Mouse (Mus musculus) neural tube, embryonic 13.5 days (tissue): ENCODE results near the gene Tubb4a. TPM values are rescaled to one million over a fixed set of nuclear protein-coding genes. Genes with fewer than 3 reads are reported as not detected.

Source experiments
- ATAC-seq: fragments of 200-750 bp; cut with Nextera tagmentation; 2 replicates; pipeline ENCODE4 v1.8.0; 2017; ENCODE audit warnings: low read depth, mild to moderate bottlenecking, moderate TSS enrichment, moderate library complexity
- H3K27ac ChIP-seq: fragments of 300-500 bp; sonication (generic); replicated peaks from 2 replicates; pipeline ENCODE4 v1.5.1; 2015; ENCODE audit warnings: moderate library complexity, mild to moderate bottlenecking, inconsistent platforms
- H3K27me3 ChIP-seq: fragments of 300-500 bp; sonication (generic); 2 replicates; pipeline ENCODE4 v1.6.1; 2015; ENCODE audit warnings: mild to moderate bottlenecking, inconsistent platforms
- H3K36me3 ChIP-seq: fragments of 300-500 bp; sonication (generic); 2 replicates; pipeline ENCODE4 v1.6.1; 2015; ENCODE audit warnings: mild to moderate bottlenecking, inconsistent platforms
- H3K4me1 ChIP-seq: fragments of 300-500 bp; sonication (generic); replicated peaks from 2 replicates; pipeline ENCODE4 v1.6.1; 2015; ENCODE audit warnings: inconsistent platforms
- H3K4me2 ChIP-seq: fragments of 300-500 bp; sonication (generic); 2 replicates; pipeline ENCODE4 v1.6.1; 2015; ENCODE audit warnings: inconsistent platforms, mild to moderate bottlenecking, moderate library complexity
- H3K4me3 ChIP-seq: fragments of 300-500 bp; sonication (generic); 2 replicates; pipeline ENCODE4 v1.5.1; 2015; ENCODE audit warnings: mild to moderate bottlenecking, inconsistent platforms
- H3K9ac ChIP-seq: fragments of 300-500 bp; sonication (generic); 2 replicates; pipeline ENCODE4 v1.6.1; 2015; ENCODE audit warnings: moderate library complexity, mild to moderate bottlenecking, inconsistent platforms
- H3K9me3 ChIP-seq: fragments of 300-500 bp; sonication (generic); 2 replicates; pipeline ENCODE4 v1.6.1; 2016; ENCODE audit warnings: inconsistent platforms
- WGBS: fragments of 180-500 bp; shearing (Covaris S2); methylation state at CpG from one replicate; pipeline ENCODE4 v1.1.7; 2015; 5-methylcytosine and 5-hydroxymethylcytosine counted together
- polyA plus RNA-seq: library from polyadenylated mRNA; unstranded; fragments of >200 nt; fragmentation: Nextera tagmentation; extraction: Ambion mirVana; gene quantifications from 2 replicates; pipeline ENCODE4 v1.2.1, GENCODE M21; 2015

Gene Tubb4a
- polyA plus RNA-seq, 1 experiment from 2014 or later, result 413 TPM

- Histone ChIP-seq H3K4me2 (no peak overlapping the region), H3K9me3 (no peaks in the 10 kb centered on the region), H3K27me3 (no peaks in the 10 kb centered on the region), H3K9ac (no peak overlapping the region), H3K27ac (no peak overlapping the region), H3K4me3 (no peak overlapping the region), H3K4me1 (no peaks in the 10 kb centered on the region), H3K36me3 (no peaks in the 10 kb centered on the region)
- ATAC-seq, result no peak
- WGBS, result 91% methylated on average over 10 of the region's 10 CpGs
Observed at GRCm38 (mm10) chr17:57112768-57113474, 25.3 kb upstream of the Tubb4a start.

DNA sequence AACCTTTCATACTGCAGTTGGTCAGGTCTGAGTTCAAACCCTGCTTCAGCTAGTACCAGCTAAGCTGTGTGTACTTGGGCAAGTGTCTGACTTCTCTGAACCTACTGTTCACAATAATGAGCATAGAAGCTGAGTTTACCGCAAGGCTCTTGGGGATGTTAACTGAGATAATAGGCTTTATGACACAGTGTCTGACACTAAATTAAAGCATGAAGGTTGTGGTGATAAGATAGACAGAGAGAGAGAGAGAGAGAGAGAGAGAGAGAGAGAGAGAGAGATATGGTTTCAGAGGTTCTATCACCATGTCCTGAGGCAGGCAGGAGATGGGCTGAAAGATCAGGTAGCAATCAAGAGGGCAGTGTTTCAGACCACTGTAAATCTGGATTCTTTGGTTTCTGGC, 22.4 kb upstream of the Tubb4a start:
- no peaks in the 10 kb centered on the region; the same call in 1 of the 2 replicates for H3K27me3 ChIP-seq
- no peaks in the 10 kb centered on the region for H3K9me3 ChIP-seq
- no peak overlapping the region for H3K27ac ChIP-seq
- H3K4me3 ChIP-seq, result no peak overlapping the region
- 88% methylated on average over 1 of the region's 1 CpGs for WGBS
- H3K36me3 ChIP-seq, result no peaks in the 10 kb centered on the region
- H3K4me2 ChIP-seq, result no peak overlapping the region
- no peak for ATAC-seq
- peaks cover 20% of the 10 kb centered on the region for H3K4me1 ChIP-seq
- no peak overlapping the region for H3K9ac ChIP-seq

- H3K4me3 ChIP-seq, result no peak overlapping the region
- H3K9me3 ChIP-seq, result no peaks in the 10 kb centered on the region
- no peaks in the 10 kb centered on the region; the same call in 1 of the 2 replicates for H3K27me3 ChIP-seq
- H3K9ac ChIP-seq, result no peak overlapping the region
- H3K4me1 ChIP-seq, result peaks cover 28% of the 10 kb centered on the region
- WGBS, result 61% methylated on average over 5 of the region's 5 CpGs
- H3K4me2 ChIP-seq, result no peak overlapping the region
- no peak for ATAC-seq
- H3K27ac ChIP-seq, result no peak overlapping the region
- no peaks in the 10 kb centered on the region for H3K36me3 ChIP-seq
Observed at GRCm38 (mm10) chr17:57108666-57109171, 21.1 kb upstream of the Tubb4a start.

DNA sequence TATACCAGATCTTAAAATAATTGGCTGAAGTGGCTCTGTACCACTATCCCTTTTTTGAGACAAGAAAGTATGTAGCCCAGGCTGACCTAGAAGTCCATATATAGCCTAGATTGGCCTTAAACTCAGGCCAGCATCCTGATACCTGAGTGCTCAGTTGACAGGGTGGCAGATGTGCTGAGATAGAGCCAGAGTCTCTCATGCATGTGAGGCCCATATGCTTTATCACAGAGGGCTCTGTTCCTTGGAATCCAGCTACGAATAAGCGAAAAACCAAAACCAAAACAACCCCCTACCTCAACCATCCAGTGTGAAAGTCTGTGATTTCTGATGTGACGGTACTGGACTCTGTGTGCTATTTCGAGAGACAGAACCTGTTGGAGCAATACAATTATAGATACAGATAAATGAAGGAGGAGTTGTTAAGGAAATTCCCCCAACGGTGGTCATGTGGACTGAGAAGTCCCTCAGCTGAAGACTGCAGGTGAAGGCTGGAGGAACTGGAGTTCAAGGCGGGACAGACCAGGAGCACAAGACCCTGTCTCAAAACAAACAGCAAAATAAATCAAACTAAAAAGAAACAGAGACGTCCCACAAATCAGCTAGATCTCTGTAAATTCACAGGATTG, 20.6 kb upstream of the Tubb4a start:
- H3K4me3 ChIP-seq, result no peak overlapping the region
- no peaks in the 10 kb centered on the region for H3K36me3 ChIP-seq
- H3K9ac ChIP-seq, result no peak overlapping the region
- H3K27ac ChIP-seq, result no peak overlapping the region
- H3K9me3 ChIP-seq, result no peaks in the 10 kb centered on the region
- ATAC-seq, result no peak
- no peaks in the 10 kb centered on the region; the same call in 1 of the 2 replicates for H3K27me3 ChIP-seq
- no peak overlapping the region for H3K4me2 ChIP-seq
- WGBS, result 79% methylated on average over 7 of the region's 7 CpGs
- peaks cover 28% of the 10 kb centered on the region for H3K4me1 ChIP-seq

DNA sequence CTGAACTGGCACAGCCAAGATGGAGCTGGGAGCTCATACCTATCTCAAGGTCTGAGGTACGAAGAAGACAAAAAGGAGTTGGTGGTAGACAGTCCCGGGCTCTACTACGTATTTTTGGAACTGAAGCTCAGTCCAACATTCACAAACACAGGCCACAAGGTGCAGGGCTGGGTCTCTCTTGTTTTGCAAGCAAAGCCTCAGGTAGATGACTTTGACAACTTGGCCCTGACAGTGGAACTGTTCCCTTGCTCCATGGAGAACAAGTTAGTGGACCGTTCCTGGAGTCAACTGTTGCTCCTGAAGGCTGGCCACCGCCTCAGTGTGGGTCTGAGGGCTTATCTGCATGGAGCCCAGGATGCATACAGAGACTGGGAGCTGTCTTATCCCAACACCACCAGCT, 19.5 kb upstream of the Tubb4a start:
- Histone ChIP-seq H3K4me3 (no peak overlapping the region), H3K4me2 (peak overlapping the region; percentile 92; the same call in 1 of the 2 replicates), H3K36me3 (no peaks in the 10 kb centered on the region), H3K27me3 (no peaks in the 10 kb centered on the region; the same call in 1 of the 2 replicates), H3K9ac (no peak overlapping the region), H3K4me1 (peaks cover 28% of the 10 kb centered on the region), H3K9me3 (no peaks in the 10 kb centered on the region), H3K27ac (no peak overlapping the region)
- ATAC-seq, result no peak
- WGBS, result 90% methylated on average over 5 of the region's 5 CpGs

- Histone ChIP-seq H3K27ac (no peak overlapping the region), H3K4me3 (peak overlapping the region; percentile 65), H3K27me3 (no peaks in the 10 kb centered on the region; the same call in 1 of the 2 replicates), H3K36me3 (no peaks in the 10 kb centered on the region), H3K4me1 (peaks cover 28% of the 10 kb centered on the region), H3K4me2 (peak overlapping the region; percentile 92), H3K9me3 (no peaks in the 10 kb centered on the region), H3K9ac (peak overlapping the region; percentile 81)
- ATAC-seq, result no peak; the same call in 1 of the 2 replicates
- 5% methylated on average over 9 of the region's 9 CpGs for WGBS
Observed at GRCm38 (mm10) chr17:57106035-57106368, 18.4 kb upstream of the Tubb4a start.

GRCm38 (mm10) chr17:57105181-57106034, 17.8 kb upstream of the Tubb4a start, which contains the start of gene Tnfsf9:
Gene Tnfsf9, plus strand, starts transcription at chr17:57105325.
- no peaks in the 10 kb centered on the region for H3K9me3 ChIP-seq
- ATAC-seq, result peak; percentile 77
- no peak within 1 kb of the TSS; the same call in 1 of the 2 replicates for H3K27ac ChIP-seq
- peaks cover 28% of the 10 kb centered on the region for H3K4me1 ChIP-seq
- WGBS, result under 1% methylated on average over 57 of the region's 61 CpGs
- no peaks in the 10 kb centered on the region for H3K36me3 ChIP-seq
- H3K4me3 ChIP-seq, result peak within 1 kb of the TSS; percentile 65
- no peaks in the 10 kb centered on the region; the same call in 1 of the 2 replicates for H3K27me3 ChIP-seq
- H3K9ac ChIP-seq, result peak within 1 kb of the TSS; percentile 81
- peak within 1 kb of the TSS; percentile 92 for H3K4me2 ChIP-seq

DNA sequence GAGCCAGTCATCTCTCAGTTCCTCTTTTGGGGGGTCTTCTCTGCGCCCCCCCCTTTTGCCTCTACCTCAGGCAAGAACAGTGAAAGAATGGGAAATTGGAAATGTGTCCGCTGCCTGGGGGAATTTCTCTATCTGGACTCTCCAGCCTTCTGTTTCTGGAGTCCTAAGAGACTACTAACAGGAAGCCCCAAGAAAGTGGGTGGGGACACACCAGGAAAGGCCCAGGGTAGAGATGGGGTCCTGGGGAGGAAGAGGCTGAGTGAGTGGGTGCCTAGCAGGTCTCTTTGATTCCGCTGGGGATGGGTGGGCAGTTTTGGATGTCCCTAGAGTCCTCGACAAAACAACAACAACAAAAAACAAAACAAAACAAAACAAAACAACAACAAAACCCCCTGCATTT, 16.9 kb upstream of the Tubb4a start:
- Histone ChIP-seq H3K4me3 (peak overlapping the region; percentile 65; the same call in 1 of the 2 replicates), H3K27me3 (no peaks in the 10 kb centered on the region; the same call in 1 of the 2 replicates), H3K27ac (no peak overlapping the region), H3K9ac (peak overlapping the region; percentile 81), H3K9me3 (no peaks in the 10 kb centered on the region), H3K4me2 (peak overlapping the region; percentile 92), H3K4me1 (peaks cover 28% of the 10 kb centered on the region), H3K36me3 (no peaks in the 10 kb centered on the region)
- 42% methylated on average over 4 of the region's 4 CpGs for WGBS
- peak; percentile 38; the same call in 1 of the 2 replicates for ATAC-seq

GRCm38 (mm10) chr17:57102276-57102675, 14.7 kb upstream of the Tubb4a start:
- Histone ChIP-seq H3K36me3 (no peaks in the 10 kb centered on the region), H3K9ac (no peak overlapping the region), H3K27me3 (no peaks in the 10 kb centered on the region; the same call in 1 of the 2 replicates), H3K4me3 (no peak overlapping the region), H3K27ac (no peak overlapping the region), H3K4me2 (no peak overlapping the region), H3K4me1 (peaks cover 27% of the 10 kb centered on the region), H3K9me3 (no peaks in the 10 kb centered on the region)
- ATAC-seq, result no peak
- WGBS, result 86% methylated on average over 2 of the region's 2 CpGs

- Histone ChIP-seq H3K4me2 (no peak overlapping the region), H3K27me3 (peaks cover 6% of the 10 kb centered on the region), H3K4me1 (peaks cover 18% of the 10 kb centered on the region), H3K27ac (no peak overlapping the region), H3K9me3 (no peaks in the 10 kb centered on the region), H3K9ac (no peak overlapping the region), H3K4me3 (no peak overlapping the region), H3K36me3 (no peaks in the 10 kb centered on the region)
- ATAC-seq, result no peak
- 10% methylated on average over 10 of the region's 10 CpGs for WGBS
Observed at GRCm38 (mm10) chr17:57099629-57100325, 12.2 kb upstream of the Tubb4a start.

- WGBS, result 82% methylated on average over 5 of the region's 5 CpGs
- Histone ChIP-seq H3K36me3 (no peaks in the 10 kb centered on the region), H3K4me1 (peaks cover 12% of the 10 kb centered on the region), H3K9me3 (no peaks in the 10 kb centered on the region), H3K4me2 (no peak overlapping the region), H3K27me3 (peaks cover 6% of the 10 kb centered on the region), H3K4me3 (no peak overlapping the region), H3K27ac (no peak overlapping the region), H3K9ac (no peak overlapping the region)
- no peak for ATAC-seq
Observed at GRCm38 (mm10) chr17:57098321-57098720, 10.7 kb upstream of the Tubb4a start.
